Mouse (Mus musculus): ENCODE data around the gene Cdkn1a. TPM values are rescaled to one million over a fixed set of nuclear protein-coding genes. Genes with fewer than 3 reads are reported as not detected.
"Not testable (repeated sequence)": the region's sequence is repeated elsewhere in the genome, so short reads cannot be mapped to it uniquely, and the experiment has no call there.

Gene Cdkn1a
- polyA plus RNA-seq, 1 experiment from 2014 or later, result 13.8 TPM

DNA sequence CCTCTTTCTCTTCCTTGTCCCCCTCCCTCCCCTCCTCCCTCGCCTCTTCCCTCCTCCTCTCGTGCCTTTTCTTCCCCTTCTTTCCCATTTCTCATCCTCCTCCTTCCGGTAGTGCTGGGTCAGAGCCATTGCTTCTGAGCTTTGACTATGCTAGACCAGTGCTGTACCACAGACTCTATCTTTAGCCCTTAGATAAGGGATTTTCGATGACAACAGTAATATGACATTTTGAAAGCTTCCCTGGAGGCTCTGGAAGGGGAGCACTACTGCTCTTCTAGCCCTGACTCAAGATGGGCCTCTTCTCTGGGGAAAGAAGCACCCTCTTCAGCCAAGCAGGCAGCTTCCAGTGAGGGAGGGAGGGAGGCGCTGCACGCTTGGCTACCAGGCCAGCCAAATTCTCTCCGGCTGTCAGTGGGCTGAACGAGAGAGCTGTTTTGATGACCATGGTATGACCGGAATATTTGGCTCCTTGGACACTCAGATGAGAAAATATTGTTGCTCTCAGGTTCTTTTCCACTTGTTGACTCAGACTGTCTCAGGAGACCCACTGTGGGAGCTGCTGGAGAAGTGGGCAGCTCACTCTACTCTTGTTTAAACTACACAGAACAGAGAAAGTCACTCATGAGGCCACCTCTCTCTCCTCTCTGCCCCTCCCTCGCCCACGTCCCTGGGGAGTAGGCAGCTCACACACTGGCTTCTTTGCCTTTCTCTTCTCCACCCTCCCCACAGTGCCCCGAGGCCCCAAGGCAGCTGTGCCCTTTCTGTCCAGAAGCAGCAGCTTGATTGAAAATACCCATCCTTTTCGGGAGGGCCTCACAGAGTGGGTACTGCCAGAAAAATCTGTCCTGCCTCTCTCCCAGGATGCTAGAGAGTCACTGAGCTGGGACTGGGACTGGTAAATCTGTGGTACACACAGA lies 28.4 kb upstream of the Cdkn1a start:
- Histone ChIP-seq H3K4me1 (replicated peaks; ENCODE audit: control insufficient read depth, insufficient read depth, low read length) (no peaks in the 10 kb centered on the region; the same call in 1 of the 2 replicates), H3K36me3 (ENCODE audit: control insufficient read depth, insufficient read depth, low read length) (no peaks in the 10 kb centered on the region), H3K27me3 (replicated peaks; ENCODE audit: control insufficient read depth, insufficient read depth, low read length) (no peaks in the 10 kb centered on the region), H3K9me3 (ENCODE audit: control insufficient read depth, low read length) (no peaks in the 10 kb centered on the region), H3K4me2 (no peak overlapping the region), H3K27ac (ENCODE audit: low read depth, low read length) (no peak overlapping the region), H3K4me3 (ENCODE audit: low read depth, low read length) (no peak overlapping the region), H3K9ac (ENCODE audit: low read depth, low read length) (no peak overlapping the region)
- no peak for DNase-seq (ENCODE audit: low spot score)
- no peak for ATAC-seq (replicated peaks; ENCODE audit: low FRiP score)
- 58% methylated on average over 13 of the region's 13 CpGs for WGBS

DNA sequence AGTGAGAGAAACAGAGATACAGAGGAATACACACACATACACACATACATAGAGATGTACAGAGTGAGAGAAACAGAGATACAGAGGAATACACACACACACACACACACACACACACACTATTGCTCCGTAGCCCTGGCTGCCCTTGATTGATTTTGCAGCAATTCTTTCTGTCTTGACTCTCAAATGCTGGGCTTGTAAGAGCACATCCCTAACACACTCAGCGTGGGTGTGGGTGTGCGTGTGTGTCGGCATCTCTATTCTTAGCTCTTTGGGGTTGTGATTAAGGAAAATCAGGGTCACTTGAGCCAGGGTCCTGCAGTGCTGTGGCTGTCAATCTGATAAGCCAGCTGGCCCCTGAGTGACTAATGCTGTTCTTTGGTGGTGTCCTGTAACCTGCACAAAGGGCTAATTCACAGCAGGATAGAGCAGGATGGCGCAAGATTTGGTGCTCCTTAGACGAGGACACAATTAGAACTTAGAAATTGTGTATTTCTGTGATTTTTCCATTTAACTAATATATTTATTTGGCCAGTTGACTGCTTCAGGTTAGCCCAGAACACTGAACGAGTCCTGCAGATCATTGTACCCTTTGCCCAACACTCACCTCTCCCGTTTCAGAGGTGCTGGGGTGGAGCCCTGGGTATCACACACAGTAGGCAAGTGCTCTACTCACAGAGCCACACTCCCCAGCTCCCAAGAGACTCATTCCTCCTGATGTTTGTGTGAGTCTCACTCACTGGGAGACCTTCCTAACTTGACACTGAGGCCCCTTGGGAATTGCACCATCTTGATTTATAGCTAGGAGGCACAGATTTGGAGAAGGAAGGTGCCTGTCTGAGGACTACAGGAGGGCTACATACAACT lies 27.4 kb upstream of the Cdkn1a start:
- 54% methylated on average over 8 of the region's 8 CpGs for WGBS
- ATAC-seq (replicated peaks; ENCODE audit: low FRiP score) (no peak), DNase-seq (ENCODE audit: low spot score) (no peak)
- Histone ChIP-seq H3K36me3 (ENCODE audit: control insufficient read depth, insufficient read depth, low read length) (no peaks in the 10 kb centered on the region), H3K9me3 (ENCODE audit: control insufficient read depth, low read length) (no peaks in the 10 kb centered on the region), H3K27ac (ENCODE audit: low read depth, low read length) (no peak overlapping the region), H3K4me1 (replicated peaks; ENCODE audit: control insufficient read depth, insufficient read depth, low read length) (no peaks in the 10 kb centered on the region; the same call in 1 of the 2 replicates), H3K9ac (ENCODE audit: low read depth, low read length) (no peak overlapping the region), H3K27me3 (replicated peaks; ENCODE audit: control insufficient read depth, insufficient read depth, low read length) (no peaks in the 10 kb centered on the region), H3K4me3 (ENCODE audit: low read depth, low read length) (no peak overlapping the region), H3K4me2 (no peak overlapping the region)

DNA sequence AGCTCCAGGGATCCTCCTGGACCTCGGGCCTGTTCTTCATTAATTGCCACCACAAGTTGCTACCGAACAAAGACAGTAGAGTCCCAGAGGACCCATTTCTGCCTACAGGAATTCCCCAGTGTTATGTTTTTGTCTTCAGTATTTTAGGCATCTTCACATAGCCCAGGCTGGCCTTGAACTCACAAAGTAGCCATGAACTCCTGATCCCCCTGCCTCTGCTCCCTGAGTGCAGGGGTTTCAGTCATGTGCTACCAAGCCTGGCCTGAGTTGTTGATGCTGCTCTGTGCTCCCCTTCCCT lies 26.8 kb upstream of the Cdkn1a start:
- no peak overlapping the region for H3K9ac ChIP-seq (ENCODE audit: low read depth, low read length)
- no peaks in the 10 kb centered on the region for H3K9me3 ChIP-seq (ENCODE audit: control insufficient read depth, low read length)
- no peak overlapping the region for H3K4me3 ChIP-seq (ENCODE audit: low read depth, low read length)
- WGBS, result 84% methylated on average over 2 of the region's 2 CpGs
- ATAC-seq (replicated peaks; ENCODE audit: low FRiP score) (no peak), DNase-seq (ENCODE audit: low spot score) (no peak)
- H3K4me1 ChIP-seq (replicated peaks; ENCODE audit: control insufficient read depth, insufficient read depth, low read length), result no peaks in the 10 kb centered on the region
- no peak overlapping the region for H3K4me2 ChIP-seq
- no peaks in the 10 kb centered on the region for H3K36me3 ChIP-seq (ENCODE audit: control insufficient read depth, insufficient read depth, low read length)
- H3K27ac ChIP-seq (ENCODE audit: low read depth, low read length), result no peak overlapping the region
- no peaks in the 10 kb centered on the region for H3K27me3 ChIP-seq (replicated peaks; ENCODE audit: control insufficient read depth, insufficient read depth, low read length)

- H3K27ac ChIP-seq (ENCODE audit: low read depth, low read length), result no peak overlapping the region
- WGBS, result 76% methylated on average over 21 of the region's 21 CpGs
Observed at GRCm38 (mm10) chr17:29065245-29065940, 25.4 kb upstream of the Cdkn1a start.

GRCm38 (mm10) chr17:29065971-29066370 lies 24.8 kb upstream of the Cdkn1a start:
- ATAC-seq (replicated peaks; ENCODE audit: low FRiP score), result no peak
- Histone ChIP-seq H3K36me3 (ENCODE audit: control insufficient read depth, insufficient read depth, low read length) (no peaks in the 10 kb centered on the region), H3K9me3 (ENCODE audit: control insufficient read depth, low read length) (no peaks in the 10 kb centered on the region), H3K27me3 (replicated peaks; ENCODE audit: control insufficient read depth, insufficient read depth, low read length) (no peaks in the 10 kb centered on the region), H3K4me1 (replicated peaks; ENCODE audit: control insufficient read depth, insufficient read depth, low read length) (no peaks in the 10 kb centered on the region), H3K4me2 (no peak overlapping the region), H3K4me3 (ENCODE audit: low read depth, low read length) (no peak overlapping the region), H3K9ac (ENCODE audit: low read depth, low read length) (no peak overlapping the region), H3K27ac (ENCODE audit: low read depth, low read length) (no peak overlapping the region)
- WGBS, result 90% methylated on average over 3 of the region's 3 CpGs
- DNase-seq (ENCODE audit: low spot score), result no peak

More at GRCm38 (mm10) chr17:29065245-29065940, 25.4 kb upstream of the Cdkn1a start:
- H3K27me3 ChIP-seq (replicated peaks; ENCODE audit: control insufficient read depth, insufficient read depth, low read length), result no peaks in the 10 kb centered on the region
- no peak overlapping the region for H3K9ac ChIP-seq (ENCODE audit: low read depth, low read length)
- DNase-seq (ENCODE audit: low spot score) (no peak), ATAC-seq (replicated peaks; ENCODE audit: low FRiP score) (no peak)
- no peak overlapping the region for H3K4me3 ChIP-seq (ENCODE audit: low read depth, low read length)
- H3K36me3 ChIP-seq (ENCODE audit: control insufficient read depth, insufficient read depth, low read length), result no peaks in the 10 kb centered on the region
- no peaks in the 10 kb centered on the region for H3K4me1 ChIP-seq (replicated peaks; ENCODE audit: control insufficient read depth, insufficient read depth, low read length)
- no peak overlapping the region for H3K4me2 ChIP-seq
- H3K9me3 ChIP-seq (ENCODE audit: control insufficient read depth, low read length), result no peaks in the 10 kb centered on the region

DNA sequence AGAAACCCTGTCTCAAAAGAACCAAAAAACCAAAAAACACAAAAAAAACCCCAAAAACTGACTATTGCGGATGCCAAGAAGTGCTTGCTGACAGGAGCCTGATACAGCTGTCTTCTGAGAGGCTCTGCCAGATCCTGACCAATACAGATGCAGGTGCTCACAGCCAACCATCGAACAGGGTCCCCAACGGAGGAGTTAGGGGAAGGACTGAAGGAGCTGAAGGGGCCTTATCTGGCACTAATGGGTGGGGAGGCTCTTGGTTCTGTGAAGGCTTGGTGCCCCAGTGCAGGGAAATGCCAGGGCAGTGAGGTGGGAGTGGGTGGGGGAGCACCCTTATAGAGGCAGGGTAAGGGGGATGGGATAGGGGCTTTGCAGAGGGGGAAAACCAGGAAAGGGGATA lies 23.4 kb upstream of the Cdkn1a start:
- not testable (repeated sequence) for H3K27me3 ChIP-seq (replicated peaks; ENCODE audit: control insufficient read depth, insufficient read depth, low read length); H3K9me3 ChIP-seq (ENCODE audit: control insufficient read depth, low read length); H3K4me2 ChIP-seq; H3K4me1 ChIP-seq (replicated peaks; ENCODE audit: control insufficient read depth, insufficient read depth, low read length); H3K9ac ChIP-seq (ENCODE audit: low read depth, low read length); H3K27ac ChIP-seq (ENCODE audit: low read depth, low read length); DNase-seq (ENCODE audit: low spot score); H3K4me3 ChIP-seq (ENCODE audit: low read depth, low read length); H3K36me3 ChIP-seq (ENCODE audit: control insufficient read depth, insufficient read depth, low read length); ATAC-seq (replicated peaks; ENCODE audit: low FRiP score)
- 66% methylated on average over 3 of the region's 3 CpGs for WGBS

GRCm38 (mm10) chr17:29067847-29068246 lies 22.9 kb upstream of the Cdkn1a start:
- Histone ChIP-seq H3K27ac (ENCODE audit: low read depth, low read length) (no peak overlapping the region), H3K36me3 (ENCODE audit: control insufficient read depth, insufficient read depth, low read length) (no peaks in the 10 kb centered on the region), H3K9me3 (ENCODE audit: control insufficient read depth, low read length) (no peaks in the 10 kb centered on the region), H3K4me3 (ENCODE audit: low read depth, low read length) (no peak overlapping the region), H3K4me2 (no peak overlapping the region), H3K9ac (ENCODE audit: low read depth, low read length) (no peak overlapping the region), H3K27me3 (replicated peaks; ENCODE audit: control insufficient read depth, insufficient read depth, low read length) (0 out of 2 replicates have a peak, but pooled peaks cover 1% of the 10 kb centered on the region), H3K4me1 (replicated peaks; ENCODE audit: control insufficient read depth, insufficient read depth, low read length) (no peaks in the 10 kb centered on the region)
- 39% methylated on average over 5 of the region's 5 CpGs for WGBS
- no peak for ATAC-seq (replicated peaks; ENCODE audit: low FRiP score)
- no peak for DNase-seq (ENCODE audit: low spot score)

GRCm38 (mm10) chr17:29069063-29069462 lies 21.7 kb upstream of the Cdkn1a start:
- WGBS, result 75% methylated on average over 10 of the region's 10 CpGs
- ATAC-seq (replicated peaks; ENCODE audit: low FRiP score) (no peak), DNase-seq (ENCODE audit: low spot score) (no peak)
- peaks cover 6% of the 10 kb centered on the region; the same call in 1 of the 2 replicates for H3K4me1 ChIP-seq (replicated peaks; ENCODE audit: control insufficient read depth, insufficient read depth, low read length)
- no peak overlapping the region for H3K27ac ChIP-seq (ENCODE audit: low read depth, low read length)
- H3K4me2 ChIP-seq, result no peak overlapping the region
- H3K4me3 ChIP-seq (ENCODE audit: low read depth, low read length), result no peak overlapping the region
- H3K36me3 ChIP-seq (ENCODE audit: control insufficient read depth, insufficient read depth, low read length), result no peaks in the 10 kb centered on the region
- H3K9ac ChIP-seq (ENCODE audit: low read depth, low read length), result no peak overlapping the region
- peaks cover 3% of the 10 kb centered on the region; the same call in 1 of the 2 replicates for H3K27me3 ChIP-seq (replicated peaks; ENCODE audit: control insufficient read depth, insufficient read depth, low read length)
- no peaks in the 10 kb centered on the region for H3K9me3 ChIP-seq (ENCODE audit: control insufficient read depth, low read length)

Data from liver, embryonic 11.5 days (tissue).